Mouse (Mus musculus): ENCODE results near the gene Rbpj. TPM values are rescaled to one million over a fixed set of nuclear protein-coding genes. Genes with fewer than 3 reads are reported as not detected.

Gene Rbpj
- polyA plus RNA-seq, 1 experiment from 2014 or later: 33.1 TPM

GRCm38 (mm10) chr5:53485069-53485628 lies 19.2 kb downstream of the Rbpj start:
- no peaks in the 10 kb centered on the region for H3K9me3 ChIP-seq (ENCODE audit: low read length)
- no peaks in the 10 kb centered on the region for H3K36me3 ChIP-seq (ENCODE audit: insufficient read depth, low read length)
- H3K4me1 ChIP-seq (ENCODE audit: insufficient read depth, low read length): no peaks in the 10 kb centered on the region
- 77% methylated on average over 6 of the region's 6 CpGs for WGBS
- no peak overlapping the region for H3K4me2 ChIP-seq (replicated peaks; ENCODE audit: low read depth, low read length)
- H3K27ac ChIP-seq (ENCODE audit: low read length): no peak overlapping the region
- no peak overlapping the region for H3K4me3 ChIP-seq (ENCODE audit: low read length)
- no peaks in the 10 kb centered on the region for H3K27me3 ChIP-seq (ENCODE audit: insufficient read depth, low read length)
- no peak for ATAC-seq (ENCODE audit: low FRiP score, low TSS enrichment)
- H3K9ac ChIP-seq (replicated peaks; ENCODE audit: low read length): no peak overlapping the region

GRCm38 (mm10) chr5:53485934-53486475 lies 20.1 kb downstream of the Rbpj start:
- 32% methylated on average over 9 of the region's 9 CpGs for WGBS
- ATAC-seq (ENCODE audit: low FRiP score, low TSS enrichment): peak; percentile 46; the same call in 1 of the 2 replicates

GRCm38 (mm10) chr5:53486966-53487592 lies 21.1 kb downstream of the Rbpj start:
- Histone ChIP-seq H3K27ac (ENCODE audit: low read length) (no peak overlapping the region), H3K4me3 (ENCODE audit: low read length) (no peak overlapping the region), H3K9me3 (ENCODE audit: low read length) (no peaks in the 10 kb centered on the region), H3K4me1 (ENCODE audit: insufficient read depth, low read length) (no peaks in the 10 kb centered on the region), H3K9ac (replicated peaks; ENCODE audit: low read length) (no peak overlapping the region), H3K4me2 (replicated peaks; ENCODE audit: low read depth, low read length) (no peak overlapping the region), H3K27me3 (ENCODE audit: insufficient read depth, low read length) (no peaks in the 10 kb centered on the region), H3K36me3 (ENCODE audit: insufficient read depth, low read length) (no peaks in the 10 kb centered on the region)
- no peak; the same call in 1 of the 2 replicates for ATAC-seq (ENCODE audit: low FRiP score, low TSS enrichment)
- WGBS: 33% methylated on average over 11 of the region's 11 CpGs

More at GRCm38 (mm10) chr5:53485934-53486475, 20.1 kb downstream of the Rbpj start:
- H3K27me3 ChIP-seq (ENCODE audit: insufficient read depth, low read length): no peaks in the 10 kb centered on the region
- H3K4me2 ChIP-seq (replicated peaks; ENCODE audit: low read depth, low read length): no peak overlapping the region
- no peaks in the 10 kb centered on the region for H3K36me3 ChIP-seq (ENCODE audit: insufficient read depth, low read length)
- no peaks in the 10 kb centered on the region for H3K4me1 ChIP-seq (ENCODE audit: insufficient read depth, low read length)
- H3K4me3 ChIP-seq (ENCODE audit: low read length): no peak overlapping the region
- H3K27ac ChIP-seq (ENCODE audit: low read length): no peak overlapping the region
- H3K9ac ChIP-seq (replicated peaks; ENCODE audit: low read length): no peak overlapping the region
- no peaks in the 10 kb centered on the region for H3K9me3 ChIP-seq (ENCODE audit: low read length)

GRCm38 (mm10) chr5:53490697-53491099 lies 24.7 kb downstream of the Rbpj start:
- Histone ChIP-seq H3K4me2 (replicated peaks; ENCODE audit: low read depth, low read length) (no peak overlapping the region), H3K4me3 (ENCODE audit: low read length) (no peak overlapping the region), H3K4me1 (ENCODE audit: insufficient read depth, low read length) (no peaks in the 10 kb centered on the region), H3K36me3 (ENCODE audit: insufficient read depth, low read length) (no peaks in the 10 kb centered on the region), H3K27me3 (ENCODE audit: insufficient read depth, low read length) (no peaks in the 10 kb centered on the region), H3K9me3 (ENCODE audit: low read length) (no peaks in the 10 kb centered on the region), H3K27ac (ENCODE audit: low read length) (no peak overlapping the region), H3K9ac (replicated peaks; ENCODE audit: low read length) (no peak overlapping the region)
- no peak for ATAC-seq (ENCODE audit: low FRiP score, low TSS enrichment)
- WGBS: 28% methylated on average over 5 of the region's 5 CpGs

- H3K36me3 ChIP-seq (ENCODE audit: insufficient read depth, low read length): no peaks in the 10 kb centered on the region
- no peaks in the 10 kb centered on the region for H3K27me3 ChIP-seq (ENCODE audit: insufficient read depth, low read length)
- 65% methylated on average over 6 of the region's 6 CpGs for WGBS
- no peak overlapping the region for H3K27ac ChIP-seq (ENCODE audit: low read length)
- no peak for ATAC-seq (ENCODE audit: low FRiP score, low TSS enrichment)
- no peak overlapping the region for H3K9ac ChIP-seq (replicated peaks; ENCODE audit: low read length)
- no peak overlapping the region for H3K4me3 ChIP-seq (ENCODE audit: low read length)
- no peaks in the 10 kb centered on the region for H3K9me3 ChIP-seq (ENCODE audit: low read length)
- no peaks in the 10 kb centered on the region for H3K4me1 ChIP-seq (ENCODE audit: insufficient read depth, low read length)
- H3K4me2 ChIP-seq (replicated peaks; ENCODE audit: low read depth, low read length): no peak overlapping the region
These were observed 27.8 kb downstream of the Rbpj start for GRCm38 (mm10) chr5:53493756-53494155.

- no peaks in the 10 kb centered on the region for H3K4me1 ChIP-seq (ENCODE audit: insufficient read depth, low read length)
- H3K27me3 ChIP-seq (ENCODE audit: insufficient read depth, low read length): no peaks in the 10 kb centered on the region
- H3K9me3 ChIP-seq (ENCODE audit: low read length): no peaks in the 10 kb centered on the region
- H3K4me2 ChIP-seq (replicated peaks; ENCODE audit: low read depth, low read length): no peak overlapping the region
- no peak for ATAC-seq (ENCODE audit: low FRiP score, low TSS enrichment)
- H3K9ac ChIP-seq (replicated peaks; ENCODE audit: low read length): no peak overlapping the region
- H3K36me3 ChIP-seq (ENCODE audit: insufficient read depth, low read length): no peaks in the 10 kb centered on the region
- no peak overlapping the region for H3K27ac ChIP-seq (ENCODE audit: low read length)
- WGBS: 88% methylated on average over 17 of the region's 17 CpGs
- H3K4me3 ChIP-seq (ENCODE audit: low read length): no peak overlapping the region
These were observed 28.7 kb downstream of the Rbpj start for GRCm38 (mm10) chr5:53494536-53495159.

- Histone ChIP-seq H3K27ac (ENCODE audit: low read length) (no peak overlapping the region), H3K27me3 (ENCODE audit: insufficient read depth, low read length) (no peaks in the 10 kb centered on the region), H3K36me3 (ENCODE audit: insufficient read depth, low read length) (no peaks in the 10 kb centered on the region), H3K4me1 (ENCODE audit: insufficient read depth, low read length) (no peaks in the 10 kb centered on the region), H3K4me2 (replicated peaks; ENCODE audit: low read depth, low read length) (no peak overlapping the region), H3K9ac (replicated peaks; ENCODE audit: low read length) (no peak overlapping the region), H3K4me3 (ENCODE audit: low read length) (no peak overlapping the region), H3K9me3 (ENCODE audit: low read length) (no peaks in the 10 kb centered on the region)
- WGBS: 60% methylated on average over 9 of the region's 9 CpGs
- ATAC-seq (ENCODE audit: low FRiP score, low TSS enrichment): peak; percentile 54; the same call in 1 of the 2 replicates
These were observed 31.0 kb downstream of the Rbpj start for GRCm38 (mm10) chr5:53496846-53497549.

GRCm38 (mm10) chr5:53499571-53499970 lies 33.6 kb downstream of the Rbpj start:
- Histone ChIP-seq H3K4me3 (ENCODE audit: low read length) (no peak overlapping the region), H3K9ac (replicated peaks; ENCODE audit: low read length) (no peak overlapping the region), H3K4me1 (ENCODE audit: insufficient read depth, low read length) (no peaks in the 10 kb centered on the region), H3K36me3 (ENCODE audit: insufficient read depth, low read length) (no peaks in the 10 kb centered on the region), H3K27ac (ENCODE audit: low read length) (no peak overlapping the region), H3K27me3 (ENCODE audit: insufficient read depth, low read length) (no peaks in the 10 kb centered on the region), H3K9me3 (ENCODE audit: low read length) (no peaks in the 10 kb centered on the region), H3K4me2 (replicated peaks; ENCODE audit: low read depth, low read length) (no peak overlapping the region)
- ATAC-seq (ENCODE audit: low FRiP score, low TSS enrichment): no peak
- WGBS: 77% methylated on average over 3 of the region's 3 CpGs

GRCm38 (mm10) chr5:53500509-53501145 lies 34.7 kb downstream of the Rbpj start:
- Histone ChIP-seq H3K4me2 (replicated peaks; ENCODE audit: low read depth, low read length) (no peak overlapping the region), H3K9ac (replicated peaks; ENCODE audit: low read length) (no peak overlapping the region), H3K36me3 (ENCODE audit: insufficient read depth, low read length) (no peaks in the 10 kb centered on the region), H3K27me3 (ENCODE audit: insufficient read depth, low read length) (no peaks in the 10 kb centered on the region), H3K4me3 (ENCODE audit: low read length) (no peak overlapping the region), H3K4me1 (ENCODE audit: insufficient read depth, low read length) (no peaks in the 10 kb centered on the region), H3K27ac (ENCODE audit: low read length) (no peak overlapping the region), H3K9me3 (ENCODE audit: low read length) (no peaks in the 10 kb centered on the region)
- 77% methylated on average over 10 of the region's 10 CpGs for WGBS
- no peak for ATAC-seq (ENCODE audit: low FRiP score, low TSS enrichment)
